Mouse (Mus musculus) brain, adult 2 months (tissue): ENCODE measurements around the gene Erp29.
"Not testable (repeated sequence)": the region's sequence is repeated elsewhere in the genome, so short reads cannot be mapped to it uniquely, and the experiment has no call there.

Experiments
- DNase-seq: peaks from one replicate; pipeline ENCODE4 v3.0.0; 2011; ENCODE audit warnings: low read depth, low spot score

Gene Erp29

DNA sequence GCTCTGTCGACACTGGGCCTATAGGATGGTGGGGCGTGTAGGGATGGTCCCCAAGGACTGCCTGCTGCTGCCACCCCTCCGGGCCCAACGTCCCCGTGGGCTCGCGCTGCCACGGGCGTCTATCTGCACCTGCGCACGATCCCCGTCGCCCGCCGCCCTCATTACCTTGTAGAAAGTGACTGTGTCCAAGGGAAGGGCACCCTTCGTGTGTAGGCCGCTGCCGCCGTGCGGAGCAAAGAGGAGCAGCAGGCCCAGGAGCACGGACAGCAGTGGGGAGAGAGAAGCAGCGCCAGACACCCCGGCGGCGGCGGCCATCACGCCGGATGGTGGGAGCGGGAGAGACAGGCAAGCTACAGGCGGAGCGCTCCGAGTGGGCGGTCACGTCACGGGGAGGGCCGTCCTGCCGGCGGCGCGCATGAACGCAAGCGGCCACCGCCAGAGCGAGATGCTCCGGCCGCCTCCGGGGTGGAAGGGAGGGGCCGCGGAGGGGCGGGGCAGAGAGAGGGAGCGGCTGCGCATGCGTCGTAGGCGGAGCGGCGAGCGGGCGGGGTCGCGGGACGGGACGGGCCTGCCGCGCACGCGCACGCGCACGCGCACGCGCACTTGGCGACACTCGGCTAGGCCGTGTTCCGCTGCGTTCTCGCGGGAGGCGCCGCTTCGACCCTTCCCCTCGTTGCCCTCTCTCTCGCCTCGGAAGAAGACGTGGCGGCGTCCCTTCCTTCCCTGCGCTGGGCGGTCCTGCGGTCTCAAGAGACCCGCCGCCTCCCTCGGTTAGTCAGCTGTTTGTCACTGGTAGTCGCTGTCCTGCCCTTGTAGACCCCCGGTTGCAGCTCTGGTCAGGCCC, at the start of gene Erp29:
TSS of gene Erp29 (minus strand) at position 481 of the 844 bp plus-strand sequence.
- peak; percentile 99 for DNase-seq

DNA sequence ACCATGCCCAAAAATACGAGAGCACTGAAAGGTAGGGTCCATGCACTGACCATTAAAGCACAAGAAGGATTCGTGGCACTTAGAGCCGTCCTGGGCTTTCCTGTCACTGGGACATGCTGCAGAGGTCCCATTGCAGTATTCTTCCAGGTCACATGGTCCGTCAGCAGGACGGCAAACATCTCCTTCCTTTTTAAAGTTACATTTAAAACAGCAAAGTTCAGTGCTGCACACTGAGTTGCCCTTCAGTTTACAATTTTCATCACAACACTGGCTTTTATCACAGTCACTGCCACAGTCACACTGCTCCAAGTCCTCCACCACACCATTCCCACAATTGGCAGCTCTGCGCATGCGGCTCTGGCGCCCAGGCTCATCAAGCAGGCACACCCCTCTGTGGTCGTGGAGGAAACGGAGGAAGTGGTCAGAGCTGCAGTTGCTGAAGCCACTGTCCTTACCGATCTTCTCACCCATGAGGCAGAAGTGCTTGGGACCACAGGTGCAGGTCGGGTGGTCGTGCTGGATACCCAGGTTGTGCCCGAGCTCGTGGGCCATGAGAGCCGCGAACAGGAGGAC, 49.2 kb upstream of the Erp29 start:
- DNase-seq = not testable (repeated sequence)

DNA sequence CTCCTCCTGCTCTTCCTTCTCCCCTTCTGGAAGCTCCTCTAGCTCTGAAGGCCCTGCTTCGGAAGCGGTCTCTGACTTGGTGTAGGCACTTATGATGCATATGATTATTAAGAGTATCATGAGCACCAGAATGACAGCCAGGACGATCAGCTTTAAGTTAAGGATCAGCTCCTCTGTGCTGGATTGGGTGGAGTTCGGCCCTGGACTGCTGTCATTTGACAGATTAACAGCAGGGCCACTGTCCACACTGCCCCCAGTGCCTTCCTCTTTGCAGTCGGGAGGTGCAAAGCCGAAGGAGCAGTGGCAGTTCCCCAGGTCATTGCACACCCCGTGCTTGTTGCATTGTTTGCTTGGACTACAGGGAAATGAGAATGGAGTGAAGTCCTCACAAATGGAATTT, 48.4 kb upstream of the Erp29 start:
- no peak for DNase-seq

DNA sequence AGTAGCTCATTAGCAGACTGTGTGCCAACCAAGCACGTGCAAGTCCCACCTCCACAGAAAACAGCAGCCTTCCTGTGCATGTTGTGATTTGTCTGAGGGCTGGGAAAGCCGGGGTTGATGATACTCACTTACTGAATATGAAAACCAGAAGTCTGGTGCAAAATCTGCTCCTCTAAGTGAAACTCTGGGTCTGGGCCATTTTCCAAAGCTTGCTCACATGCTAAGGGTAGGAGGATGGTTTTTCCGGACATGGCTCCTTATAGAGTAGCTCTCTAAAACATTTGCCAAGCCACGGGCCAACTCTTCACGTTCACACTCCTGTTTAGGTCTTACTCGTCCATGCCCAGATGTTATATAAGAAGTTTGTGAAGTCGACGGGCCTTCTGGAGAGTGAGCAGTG, 41.0 kb upstream of the Erp29 start:
- peak; percentile 81 for DNase-seq

DNA sequence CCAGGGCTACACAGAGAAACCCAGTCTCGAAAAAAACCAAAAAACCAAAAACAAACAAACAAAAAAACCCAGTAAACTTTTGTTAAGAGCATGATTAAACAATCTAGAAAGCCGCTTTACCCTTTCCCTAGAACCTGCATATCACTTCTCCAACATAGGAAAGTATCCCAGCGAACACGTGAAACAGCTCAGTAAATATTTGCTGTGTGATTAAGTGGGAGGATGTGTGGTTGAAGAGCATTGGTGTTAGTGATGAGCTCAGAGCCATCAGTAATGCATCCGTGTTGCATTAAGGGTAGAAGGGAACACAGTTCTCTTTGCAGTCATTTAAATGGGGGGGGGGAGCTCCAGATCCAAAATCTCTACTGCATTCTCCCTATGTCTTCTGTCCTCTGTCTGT, 32.5 kb upstream of the Erp29 start:
- DNase-seq = no peak

DNA sequence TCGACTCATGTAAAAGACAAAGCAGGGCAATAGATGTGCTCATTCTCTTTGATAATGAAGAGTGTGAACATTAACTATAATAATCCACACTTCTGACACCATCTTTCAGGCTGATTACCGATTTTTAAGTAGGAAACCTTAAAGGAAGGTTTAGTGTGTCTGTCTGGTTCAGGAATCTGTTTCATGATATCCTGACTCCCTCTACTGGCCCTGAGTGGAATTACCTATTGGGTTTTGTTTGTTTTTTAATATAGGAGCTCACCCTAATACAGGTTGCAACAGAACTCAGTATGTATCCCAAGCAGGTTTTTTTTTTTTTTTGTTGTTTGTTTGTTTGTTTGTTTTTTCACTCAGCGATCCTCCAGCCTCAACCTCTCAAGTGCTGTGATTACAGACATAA, 25.4 kb upstream of the Erp29 start:
- peak; percentile 79 for DNase-seq

DNA sequence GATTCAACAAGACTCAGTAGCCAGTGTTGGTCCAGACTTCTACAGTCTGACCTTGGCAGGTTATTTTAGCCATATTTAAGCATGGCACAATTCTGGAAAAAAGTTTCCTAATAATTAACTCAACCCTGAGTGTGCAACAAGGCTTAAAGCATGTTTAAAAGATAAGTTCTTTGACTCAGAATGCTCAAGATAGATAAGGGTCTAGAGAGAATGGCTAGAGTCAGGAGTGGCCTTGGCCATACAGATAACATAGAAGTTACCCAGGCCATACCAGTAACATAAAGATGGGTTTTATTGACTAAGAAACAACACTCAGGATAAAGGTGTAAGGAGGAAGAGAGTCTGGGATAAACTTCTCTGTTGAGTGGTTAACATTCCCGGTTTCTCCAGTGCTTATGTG, 23.7 kb upstream of the Erp29 start:
- DNase-seq = no peak

DNA sequence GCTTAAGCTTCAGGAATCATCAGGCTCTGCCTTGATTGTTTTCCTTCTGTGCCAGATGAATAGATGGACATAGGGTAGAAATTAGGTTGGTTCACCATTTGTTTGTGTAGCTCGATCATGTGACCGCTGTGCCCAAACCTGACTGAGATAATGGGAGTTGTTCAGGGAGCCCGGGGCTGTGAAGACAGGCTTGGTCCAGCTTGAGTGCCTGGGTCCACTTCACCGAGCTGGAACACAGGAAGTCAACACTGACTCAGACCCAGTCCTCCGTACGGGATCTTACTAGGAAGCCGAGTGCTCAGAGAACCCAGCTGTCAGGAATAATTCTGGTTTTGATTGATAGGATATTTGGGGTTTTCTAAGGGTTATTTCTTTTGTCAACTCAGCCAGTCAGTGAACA, 22.3 kb upstream of the Erp29 start:
- no peak for DNase-seq

DNA sequence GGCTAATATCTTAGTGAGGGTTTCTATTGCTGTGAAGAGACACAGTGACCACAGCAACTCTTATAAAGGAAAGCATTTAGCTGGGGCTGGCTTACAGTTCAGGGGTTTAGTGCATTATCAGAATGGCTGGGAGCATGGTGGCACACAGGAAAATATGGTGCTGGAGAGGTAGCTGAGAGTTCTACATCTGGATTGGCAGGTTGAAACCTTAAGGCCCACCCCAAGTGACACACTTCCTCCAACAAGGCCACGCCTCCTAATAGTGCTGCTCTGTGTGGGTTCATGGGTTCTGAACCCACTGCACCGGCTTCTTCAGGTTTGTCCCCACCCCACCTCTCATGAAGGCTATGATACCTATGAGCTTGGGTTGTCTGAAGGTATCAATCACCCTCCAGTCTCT, 20.1 kb upstream of the Erp29 start:
- no peak for DNase-seq

DNA sequence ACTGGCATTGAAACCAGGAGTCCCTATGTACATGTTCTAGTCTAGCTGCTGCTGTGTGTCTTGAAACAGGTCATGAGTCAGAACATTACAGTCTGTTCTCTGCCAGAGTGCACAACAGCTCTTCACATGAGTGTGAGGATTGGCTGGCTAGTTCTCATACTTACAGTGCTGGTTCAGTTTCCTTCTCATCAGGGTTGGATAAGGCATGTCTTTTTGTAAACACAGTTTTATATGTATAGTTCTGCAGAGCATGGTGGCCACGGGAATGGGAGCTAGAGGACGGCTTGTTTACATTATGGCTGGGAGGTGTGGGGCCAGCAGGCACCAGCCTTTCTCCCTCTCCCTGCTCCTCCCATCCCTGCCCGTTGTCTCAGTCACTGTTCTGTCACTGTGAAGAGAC, 17.3 kb upstream of the Erp29 start:
- no peak for DNase-seq

DNA sequence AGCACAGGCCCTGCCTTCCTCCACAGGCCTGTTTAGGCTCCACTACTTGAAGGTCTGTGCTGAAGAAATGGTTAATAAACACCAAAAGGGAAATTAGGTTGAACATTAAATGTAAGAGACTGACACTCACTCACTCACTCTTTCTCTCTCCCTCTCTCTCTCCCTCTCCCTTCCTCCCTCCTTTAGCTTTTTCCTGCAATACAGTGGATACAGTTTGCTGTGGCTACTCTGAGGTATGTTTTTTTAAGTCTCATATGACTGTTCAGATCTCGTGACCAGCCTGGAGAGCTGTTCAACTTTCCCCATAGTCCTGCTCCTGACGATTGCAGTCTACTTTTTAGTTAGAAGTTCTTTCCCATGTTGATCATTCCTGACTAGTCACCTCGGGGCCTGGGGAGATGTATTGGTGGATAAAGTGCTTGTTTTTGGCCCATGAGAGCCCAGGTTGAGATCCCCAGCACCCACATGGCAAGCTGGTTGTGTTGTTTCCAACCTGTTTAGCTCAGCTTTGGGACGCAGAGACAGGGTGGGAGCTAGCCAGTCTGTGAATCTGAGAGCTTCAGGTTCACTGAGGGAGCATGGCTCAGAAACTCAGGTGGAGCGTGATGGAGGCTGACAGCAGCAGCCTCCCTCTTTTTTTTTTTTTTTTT, 11.4 kb upstream of the Erp29 start:
- DNase-seq = no peak

DNA sequence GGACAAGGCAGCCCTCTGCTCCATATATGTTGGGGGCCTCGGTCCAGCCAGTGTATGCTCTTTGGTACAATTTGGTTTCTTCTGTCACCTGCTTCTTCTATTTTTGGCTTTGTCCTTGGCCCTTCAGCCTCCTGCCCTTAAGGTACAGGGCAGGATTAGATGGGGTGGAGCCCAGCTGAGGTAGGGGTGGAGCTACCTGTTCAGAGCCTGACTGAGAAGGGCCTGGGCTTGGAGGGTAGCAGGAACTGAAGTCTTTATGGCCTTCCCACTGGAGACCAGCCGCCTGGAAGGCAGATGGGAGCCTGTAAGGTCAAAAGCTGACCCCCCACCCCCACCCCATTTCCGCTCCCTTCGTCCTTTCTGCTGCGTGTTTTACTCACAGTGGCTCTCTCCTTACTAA, 10.7 kb upstream of the Erp29 start:
- DNase-seq = no peak

DNA sequence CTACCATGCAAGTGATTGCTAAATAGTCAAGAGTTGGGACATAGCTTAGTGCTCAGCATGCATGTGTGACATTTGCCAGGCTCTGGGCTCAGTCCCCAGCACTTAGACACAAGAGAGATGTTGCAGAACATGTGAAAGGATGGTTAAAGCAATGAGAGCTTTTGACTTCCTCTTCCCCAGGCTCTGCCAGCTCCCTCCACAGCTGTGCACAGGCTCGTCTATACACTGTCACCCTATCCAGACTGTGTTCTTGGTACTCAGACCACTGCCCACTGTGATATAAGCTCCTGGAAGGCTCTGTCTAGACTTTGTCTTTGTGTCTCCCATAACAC, 9.8 kb upstream of the Erp29 start:
- no peak for DNase-seq

DNA sequence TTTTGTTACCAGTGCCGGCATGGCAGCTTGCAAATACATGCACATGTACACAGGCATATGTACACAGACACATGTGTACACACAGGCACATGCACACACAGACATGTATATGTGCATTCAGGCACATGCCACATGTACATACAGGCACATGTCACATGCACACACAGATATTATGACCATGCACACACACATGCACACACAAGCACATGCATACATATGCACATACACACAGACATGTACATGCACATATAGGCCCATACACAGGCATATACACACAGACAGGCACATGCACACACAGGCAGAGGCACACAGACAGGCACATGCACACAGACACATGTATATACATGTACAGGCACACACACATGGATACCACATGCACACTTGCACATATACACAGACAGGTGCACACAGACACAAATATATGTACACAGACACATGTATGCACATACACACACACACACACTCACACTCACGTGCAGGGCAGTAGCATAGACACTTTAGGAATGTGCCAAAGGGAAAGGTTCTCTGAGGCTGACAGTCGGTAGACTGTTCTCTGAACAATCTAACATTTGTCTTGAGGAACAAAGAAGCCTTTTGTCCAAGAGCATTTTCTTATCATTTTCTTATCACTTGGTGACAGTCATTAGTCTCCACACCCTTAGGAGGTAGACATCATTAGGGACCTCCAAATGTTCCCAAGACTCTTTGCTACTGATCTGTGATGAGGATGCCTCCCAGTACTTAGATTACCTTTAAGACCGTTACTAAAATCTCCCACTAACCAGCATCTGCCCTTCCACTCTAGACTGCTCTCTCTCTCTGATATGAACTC, 9.2 kb upstream of the Erp29 start:
- no peak for DNase-seq

DNA sequence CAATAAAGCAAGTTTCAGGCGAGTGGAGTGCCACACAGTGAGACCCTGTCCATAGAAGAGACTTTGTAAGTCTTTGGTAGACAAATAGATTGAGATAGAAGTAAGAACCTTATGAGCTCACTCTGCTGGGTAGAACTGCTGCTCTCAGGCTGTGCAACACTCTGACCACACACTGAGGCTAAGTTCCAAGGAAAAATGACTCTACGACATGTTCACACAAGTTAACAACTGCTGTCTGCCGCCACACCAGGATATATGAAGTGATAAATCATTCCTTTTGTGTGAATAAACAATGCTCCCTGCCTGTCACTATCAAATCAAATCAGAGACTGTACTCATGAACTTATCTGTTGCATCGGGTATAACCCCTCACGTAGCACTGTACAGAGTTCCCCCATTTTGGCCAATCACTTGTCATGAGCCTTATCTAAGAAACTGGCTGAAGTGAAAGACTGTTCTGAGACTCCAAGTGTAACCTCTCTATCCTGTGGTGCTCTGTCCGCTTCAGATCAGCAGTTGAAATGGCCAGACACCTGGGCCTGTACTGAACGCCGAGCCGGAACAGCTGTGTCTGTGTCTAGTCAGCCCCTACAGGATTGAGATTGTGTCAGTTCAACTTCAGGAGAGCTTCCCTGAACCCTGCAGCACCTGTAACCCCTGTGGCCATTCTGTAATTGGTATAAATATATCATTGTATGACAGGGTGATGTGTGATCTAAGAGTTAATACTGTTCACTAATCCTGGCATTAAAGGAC, 3.4 kb upstream of the Erp29 start:
- DNase-seq = no peak

DNA sequence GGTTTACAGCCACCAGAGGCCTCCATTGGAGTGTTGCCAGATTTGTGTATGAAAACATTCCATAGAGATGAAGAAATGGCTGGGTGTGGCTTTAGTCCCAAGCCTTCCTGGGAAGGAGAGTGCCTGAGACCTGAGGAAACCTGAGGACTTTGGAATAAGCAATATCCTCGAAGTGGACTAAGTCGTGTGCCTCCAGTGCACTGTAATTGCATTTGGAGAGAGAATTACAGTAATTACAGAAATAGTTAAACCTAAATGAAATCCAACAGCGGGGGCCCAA, 2.1 kb upstream of the Erp29 start:
- DNase-seq = no peak

DNA sequence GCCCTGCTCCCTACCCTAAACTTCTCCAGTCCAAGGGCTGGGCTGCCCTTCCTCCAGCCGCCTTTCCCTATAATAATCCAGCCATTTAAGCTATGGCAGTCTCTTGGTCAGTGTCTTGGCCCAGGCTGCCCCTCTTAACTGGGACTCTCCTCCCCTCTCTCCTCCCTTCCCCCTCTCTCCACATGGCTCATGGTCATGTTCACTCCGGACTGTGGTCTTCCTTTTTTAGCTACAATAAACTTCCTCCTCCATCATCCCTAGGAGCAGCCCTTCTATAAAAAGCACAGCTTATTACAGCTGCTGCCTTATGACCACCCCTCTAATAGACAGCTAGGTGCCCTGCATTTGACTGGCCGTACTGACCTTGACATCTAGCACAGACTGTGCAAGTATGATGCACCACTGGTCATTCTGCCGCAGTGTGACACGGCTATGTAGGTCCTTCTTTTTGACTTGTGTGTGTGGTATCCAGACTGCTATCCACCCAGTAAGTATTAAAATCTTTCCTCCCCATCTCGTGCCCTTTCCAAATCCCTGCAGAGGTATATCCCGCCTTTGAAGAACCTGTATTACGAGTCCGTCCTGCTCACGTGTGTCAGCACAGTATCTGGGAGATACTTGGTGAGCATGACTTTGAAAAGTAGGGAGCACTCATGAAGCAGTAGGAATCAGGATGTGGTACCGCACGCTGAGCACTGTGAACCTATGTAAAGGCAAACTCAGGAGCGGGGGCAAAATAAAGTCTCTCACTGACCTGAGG, 1.6 kb upstream of the Erp29 start:
- DNase-seq = no peak

DNA sequence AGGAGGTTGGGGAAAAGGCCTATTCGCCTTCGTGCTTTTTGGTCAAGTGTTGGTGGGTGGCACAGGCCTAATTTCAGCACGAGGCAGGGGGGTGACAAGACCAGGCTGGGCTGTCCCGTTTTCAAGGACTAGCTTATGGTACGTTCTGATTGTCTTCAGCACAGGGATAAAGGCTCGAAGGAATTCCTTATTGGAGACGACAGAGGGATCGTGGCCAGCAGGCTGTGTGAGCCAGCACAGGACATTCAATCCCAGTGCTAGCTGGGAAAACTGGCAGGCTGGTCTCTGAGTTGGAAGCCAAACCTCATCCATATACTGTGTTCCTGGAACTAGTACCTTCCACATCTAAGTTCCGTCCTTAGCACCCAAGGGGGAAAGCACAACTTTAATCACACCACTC, 600 bp upstream of the Erp29 start:
- peak; percentile 66 for DNase-seq

DNA sequence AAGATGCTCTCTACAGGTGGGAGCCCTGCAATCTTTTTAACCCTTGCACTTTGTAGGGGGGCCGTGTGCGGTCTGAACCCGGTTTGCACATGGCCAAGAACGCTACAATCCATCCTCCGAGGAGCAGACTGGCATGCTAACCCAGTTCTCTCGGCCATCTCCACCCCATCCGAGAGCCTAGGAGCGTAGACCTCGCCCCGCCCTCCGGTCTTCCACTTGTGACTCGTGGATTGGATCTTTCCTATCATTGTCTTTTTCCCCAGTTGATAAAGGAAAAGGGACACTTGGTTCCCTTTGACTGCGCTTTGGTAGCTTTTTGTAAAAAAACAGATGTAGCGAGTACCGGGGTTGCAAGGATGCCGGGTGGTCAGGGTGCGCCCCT, 671 bp downstream of the Erp29 start, which contains the start of gene Tmem116:
TSS of gene Tmem116 (plus strand) at position 250 of the 382 bp plus-strand sequence.
- peak; percentile 64 for DNase-seq

DNA sequence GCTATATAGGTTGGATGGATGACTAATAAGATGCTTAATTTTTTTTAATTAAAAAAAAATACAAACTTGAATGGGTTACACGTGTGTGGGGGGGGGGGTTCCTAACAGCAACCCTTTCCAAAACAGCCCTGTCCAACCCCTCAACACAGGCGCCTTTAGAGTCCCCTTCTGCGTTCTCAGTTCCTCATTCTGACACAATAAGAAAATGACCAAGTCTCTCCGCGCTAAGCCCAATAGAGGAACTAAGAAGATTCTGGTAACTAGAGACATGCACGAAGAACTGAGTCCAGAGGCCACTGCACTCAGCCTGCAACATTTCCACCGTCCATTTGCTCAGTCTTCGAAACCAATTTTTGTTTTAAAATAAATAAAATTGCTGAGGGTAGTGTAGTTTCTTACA, 1.1 kb downstream of the Erp29 start:
- DNase-seq = no peak

DNA sequence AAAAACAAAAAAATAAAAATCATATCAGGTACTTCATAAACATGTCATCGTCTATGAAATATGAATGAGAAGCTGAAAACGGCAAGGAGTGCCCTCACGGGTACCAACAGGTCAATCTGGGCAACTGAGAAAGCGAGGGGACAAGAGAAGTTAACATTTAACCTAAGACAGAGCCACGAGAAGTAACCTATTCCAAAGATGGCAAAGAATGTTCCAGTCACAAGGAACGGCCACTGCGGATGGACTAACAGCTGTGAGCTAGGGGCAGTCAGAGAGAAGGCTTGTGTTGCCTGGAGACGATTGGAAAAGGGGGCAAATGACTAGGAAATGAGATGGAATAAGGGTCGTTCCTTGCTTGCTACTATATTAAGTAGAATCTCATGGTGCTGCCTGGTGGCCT, 1.8 kb downstream of the Erp29 start:
- DNase-seq = no peak
